Mouse (Mus musculus) forebrain, embryonic 14.5 days (tissue): ENCODE measurements at regions not wholly inside any gene's neighbourhood (a gene's known extent, or its start where the extent isn't known, plus 50 kb on each side); places are given as distances from the start of the nearest gene placed in this dataset.
"Not testable (repeated sequence)": the region's sequence is repeated elsewhere in the genome, so short reads cannot be mapped to it uniquely, and the experiment has no call there.

Source experiments
- ATAC-seq: fragments of 200-750 bp; cut with Nextera tagmentation; 2 replicates; pipeline ENCODE4 v1.8.0; 2017; ENCODE audit warnings: mild to moderate bottlenecking, moderate library complexity
- DNase-seq: peaks from one replicate; pipeline ENCODE4 v3.0.0-alpha.2; 2015; ENCODE audit warnings: low spot score
- H3K27ac ChIP-seq: fragments of 300-500 bp; sonication (generic); 2 replicates; pipeline ENCODE4 v1.5.1; 2014; ENCODE audit warnings: low read depth, mild to moderate bottlenecking, control low read depth, low read length, moderate library complexity
- H3K27me3 ChIP-seq: fragments of 300-500 bp; sonication (generic); replicated peaks from 2 replicates; pipeline ENCODE4 v1.6.1; 2014; ENCODE audit warnings: low read length, control low read depth, mixed read lengths; ENCODE audit not compliant: control insufficient read depth, insufficient read depth
- H3K36me3 ChIP-seq: fragments of 300-500 bp; sonication (generic); 2 replicates; pipeline ENCODE4 v1.6.1; 2014; ENCODE audit warnings: low read length, control low read depth; ENCODE audit not compliant: control insufficient read depth, insufficient read depth
- H3K4me1 ChIP-seq: fragments of 300-500 bp; sonication (generic); 2 replicates; pipeline ENCODE4 v1.6.1; 2014; ENCODE audit warnings: antibody characterized with exemption, low read length, control low read depth; ENCODE audit not compliant: control insufficient read depth, insufficient read depth
- H3K4me2 ChIP-seq: fragments of 300-500 bp; sonication (generic); 2 replicates; pipeline ENCODE4 v1.6.1; 2014; ENCODE audit warnings: mild to moderate bottlenecking, control low read depth, low read length
- H3K4me3 ChIP-seq: fragments of 300-500 bp; sonication (generic); 2 replicates; pipeline ENCODE4 v1.5.1; 2014; ENCODE audit warnings: low read depth, low read length, control low read depth
- H3K9ac ChIP-seq: fragments of 300-500 bp; sonication (generic); 2 replicates; pipeline ENCODE4 v1.6.1; 2014; ENCODE audit warnings: mild to moderate bottlenecking, low read length, control low read depth, moderate library complexity
- H3K9me3 ChIP-seq: fragments of 300-500 bp; sonication (generic); replicated peaks from 2 replicates; pipeline ENCODE4 v1.6.1; 2016; ENCODE audit warnings: low read length, control low read depth, mixed read lengths; ENCODE audit not compliant: control insufficient read depth
- WGBS: fragments of 180-500 bp; shearing (Covaris S2); extraction: QIAGEN DNeasy Blood & Tissue Kit; methylation state at CpG from one replicate; pipeline ENCODE4 v1.1.7; 2014; 5-methylcytosine and 5-hydroxymethylcytosine counted together

- no peaks in the 10 kb centered on the region for H3K27me3 ChIP-seq
- no peak overlapping the region for H3K9ac ChIP-seq
- no peak overlapping the region for H3K4me3 ChIP-seq
- no peak overlapping the region for H3K4me2 ChIP-seq
- 87% methylated on average over 4 of the region's 4 CpGs for WGBS
- H3K36me3 ChIP-seq = no peaks in the 10 kb centered on the region
- no peak for DNase-seq
- no peak overlapping the region for H3K27ac ChIP-seq
- ATAC-seq = no peak
- H3K9me3 ChIP-seq = no peaks in the 10 kb centered on the region
- H3K4me1 ChIP-seq = no peaks in the 10 kb centered on the region
Observed at GRCm38 (mm10) chr13:52125037-52125436, 278.6 kb downstream of the Gadd45g start.

- no peak overlapping the region for H3K4me3 ChIP-seq
- no peak for DNase-seq
Observed at GRCm38 (mm10) chr13:52127751-52128150, 281.3 kb downstream of the Gadd45g start.

DNA sequence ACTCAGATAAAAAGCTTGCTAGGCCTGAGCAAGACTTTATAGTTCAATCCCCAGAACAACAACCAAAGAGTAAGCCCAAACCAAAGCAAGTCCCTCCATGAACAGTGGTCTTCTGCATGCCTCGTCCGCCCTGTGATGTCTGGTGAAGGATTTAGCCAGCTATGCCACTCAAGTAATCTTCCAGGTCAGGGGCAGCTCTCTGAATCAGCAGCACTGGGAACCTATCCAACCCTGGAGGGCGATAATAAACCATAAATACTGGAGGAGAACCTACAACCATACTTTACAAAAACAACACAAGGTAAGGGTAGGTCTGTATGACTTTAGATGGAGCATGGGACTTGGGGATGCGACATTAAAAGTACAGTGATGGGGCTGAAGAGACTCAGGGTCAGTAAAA, 283.0 kb downstream of the Gadd45g start:
- Histone ChIP-seq H3K4me1 (no peaks in the 10 kb centered on the region), H3K27me3 (no peaks in the 10 kb centered on the region), H3K27ac (no peak overlapping the region), H3K36me3 (no peaks in the 10 kb centered on the region), H3K9me3 (0 out of 2 replicates have a peak, but pooled peaks cover 7% of the 10 kb centered on the region), H3K4me3 (no peak overlapping the region), H3K9ac (no peak overlapping the region), H3K4me2 (no peak overlapping the region)
- DNase-seq = no peak
- no peak for ATAC-seq
- 84% methylated on average over 4 of the region's 4 CpGs for WGBS

More at GRCm38 (mm10) chr13:52127751-52128150, 281.3 kb downstream of the Gadd45g start:
- no peak overlapping the region for H3K9ac ChIP-seq
- no peaks in the 10 kb centered on the region for H3K27me3 ChIP-seq
- WGBS = 87% methylated on average over 9 of the region's 9 CpGs
- no peak overlapping the region for H3K4me2 ChIP-seq
- no peaks in the 10 kb centered on the region for H3K4me1 ChIP-seq
- H3K27ac ChIP-seq = no peak overlapping the region
- no peak for ATAC-seq
- H3K36me3 ChIP-seq = no peaks in the 10 kb centered on the region
- H3K9me3 ChIP-seq = 0 out of 2 replicates have a peak, but pooled peaks cover 7% of the 10 kb centered on the region

DNA sequence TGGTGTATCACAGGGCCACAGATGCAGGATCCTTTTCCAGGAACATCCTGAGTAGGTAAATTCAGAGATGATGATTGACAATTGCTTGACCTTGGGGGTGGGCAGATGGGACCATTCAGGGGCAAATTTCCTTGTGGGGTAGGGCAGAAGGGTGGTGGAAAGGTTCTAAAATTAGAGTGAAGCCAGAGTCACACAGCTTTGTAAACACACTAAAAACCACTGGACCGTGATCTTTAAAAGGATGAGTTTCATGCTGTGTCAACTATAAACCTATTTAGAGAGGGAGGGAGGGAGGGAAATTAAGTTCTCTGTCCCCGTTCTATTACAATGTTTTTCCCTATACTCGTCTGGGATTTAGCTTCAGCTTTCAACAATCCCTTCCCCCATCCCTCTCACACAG, 286.7 kb downstream of the Gadd45g start:
- DNase-seq = no peak
- Histone ChIP-seq H3K27ac (no peak overlapping the region), H3K4me2 (no peak overlapping the region), H3K9ac (no peak overlapping the region), H3K9me3 (0 out of 2 replicates have a peak, but pooled peaks cover 7% of the 10 kb centered on the region), H3K4me1 (no peaks in the 10 kb centered on the region), H3K36me3 (no peaks in the 10 kb centered on the region), H3K27me3 (no peaks in the 10 kb centered on the region), H3K4me3 (no peak overlapping the region)
- no peak for ATAC-seq
- WGBS = 51% methylated on average over 3 of the region's 3 CpGs

GRCm38 (mm10) chr13:52138331-52138945, 292.0 kb downstream of the Gadd45g start:
- no peaks in the 10 kb centered on the region for H3K9me3 ChIP-seq
- no peak overlapping the region for H3K4me3 ChIP-seq
- H3K27me3 ChIP-seq = no peaks in the 10 kb centered on the region
- ATAC-seq = no peak
- H3K4me1 ChIP-seq = no peaks in the 10 kb centered on the region
- no peak overlapping the region for H3K9ac ChIP-seq
- no peaks in the 10 kb centered on the region for H3K36me3 ChIP-seq
- 78% methylated on average over 6 of the region's 6 CpGs for whole genome bisulfite sequencing
- no peak for DNase-seq
- no peak overlapping the region for H3K4me2 ChIP-seq
- no peak overlapping the region for H3K27ac ChIP-seq

DNA sequence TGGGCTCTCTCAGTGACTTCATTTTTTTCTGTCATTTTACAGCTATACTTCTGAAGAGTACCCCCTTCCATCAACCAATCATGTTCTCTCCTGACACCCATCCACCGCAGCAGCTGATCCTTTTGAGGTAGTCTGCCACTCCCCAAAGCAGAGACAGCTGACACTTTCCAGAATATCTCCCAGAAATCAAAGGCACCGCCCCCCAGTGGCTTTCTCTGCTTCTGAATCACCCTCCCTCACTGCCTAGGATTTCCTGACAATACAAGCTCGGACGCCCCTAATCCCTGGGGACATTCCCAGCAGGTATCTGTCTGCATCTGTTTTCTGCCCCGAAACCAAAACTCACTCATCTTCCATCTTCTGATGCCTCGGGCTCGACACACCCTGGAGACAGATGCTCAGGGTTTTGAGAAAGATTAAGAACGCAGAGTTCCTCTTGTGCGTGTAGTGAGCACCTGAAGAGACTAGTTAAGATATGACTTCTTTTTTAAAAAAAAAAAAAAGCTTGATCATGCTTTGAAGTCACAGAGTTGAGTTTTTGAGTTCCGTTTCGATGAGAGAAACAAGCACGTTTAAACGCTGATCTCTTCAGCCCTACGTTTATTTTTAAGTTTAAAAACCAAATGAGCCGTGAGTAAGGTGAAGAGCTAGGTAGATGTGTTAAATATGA, 292.8 kb downstream of the Gadd45g start:
- no peaks in the 10 kb centered on the region for H3K9me3 ChIP-seq
- H3K4me1 ChIP-seq = no peaks in the 10 kb centered on the region
- H3K9ac ChIP-seq = no peak overlapping the region
- H3K27me3 ChIP-seq = no peaks in the 10 kb centered on the region
- no peak for ATAC-seq
- H3K4me2 ChIP-seq = no peak overlapping the region
- DNase-seq = no peak
- no peak overlapping the region for H3K4me3 ChIP-seq
- WGBS = 41% methylated on average over 15 of the region's 15 CpGs
- H3K27ac ChIP-seq = no peak overlapping the region
- H3K36me3 ChIP-seq = no peaks in the 10 kb centered on the region

GRCm38 (mm10) chr13:52140221-52140620, 293.7 kb downstream of the Gadd45g start:
- Histone ChIP-seq H3K27ac (no peak overlapping the region), H3K4me2 (no peak overlapping the region), H3K27me3 (no peaks in the 10 kb centered on the region), H3K9me3 (no peaks in the 10 kb centered on the region), H3K4me3 (no peak overlapping the region), H3K9ac (no peak overlapping the region), H3K4me1 (no peaks in the 10 kb centered on the region), H3K36me3 (no peaks in the 10 kb centered on the region)
- ATAC-seq (no peak), DNase-seq (no peak)
- WGBS = 73% methylated on average over 6 of the region's 6 CpGs

GRCm38 (mm10) chr13:52144066-52144465, 297.6 kb downstream of the Gadd45g start:
- not testable (repeated sequence) for H3K27ac ChIP-seq, H3K36me3 ChIP-seq, H3K9ac ChIP-seq, H3K9me3 ChIP-seq, H3K4me2 ChIP-seq, H3K27me3 ChIP-seq, H3K4me1 ChIP-seq, DNase-seq, ATAC-seq, H3K4me3 ChIP-seq
- 78% methylated on average over 1 of the region's 1 CpGs for WGBS

DNA sequence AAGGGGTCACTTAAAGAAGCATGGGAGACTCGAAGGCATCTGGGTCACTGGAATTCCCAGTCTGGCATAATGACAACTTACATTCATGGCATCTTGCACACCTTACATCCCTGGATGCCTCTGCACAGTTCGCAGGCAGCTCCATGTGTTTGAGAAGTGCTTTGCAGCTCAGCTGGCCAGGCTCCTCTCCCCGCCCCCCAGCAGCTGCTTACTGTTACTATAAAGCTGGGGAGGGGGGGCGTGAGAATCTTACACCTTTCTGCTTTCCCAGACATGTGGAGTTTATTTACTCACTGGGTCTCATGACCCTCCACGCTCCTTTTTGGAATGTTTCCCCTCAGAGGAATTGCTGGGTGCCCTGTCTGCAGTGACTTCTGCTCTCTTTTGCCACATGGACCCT, 299.4 kb downstream of the Gadd45g start:
- H3K9me3 ChIP-seq = no peaks in the 10 kb centered on the region
- ATAC-seq = no peak

More for the DNA sequence above, 299.4 kb downstream of the Gadd45g start:
- no peak overlapping the region for H3K9ac ChIP-seq
- WGBS = 89% methylated on average over 5 of the region's 5 CpGs
- no peaks in the 10 kb centered on the region for H3K36me3 ChIP-seq
- no peak overlapping the region for H3K4me3 ChIP-seq
- H3K27me3 ChIP-seq = no peaks in the 10 kb centered on the region
- no peak overlapping the region for H3K27ac ChIP-seq
- H3K4me1 ChIP-seq = no peaks in the 10 kb centered on the region
- no peak overlapping the region for H3K4me2 ChIP-seq
- no peak for DNase-seq
